Mouse (Mus musculus) adrenal gland, postnatal 25 days (tissue): ENCODE measurements at regions not wholly inside any gene's neighbourhood (a gene's known extent, or its start where the extent isn't known, plus 50 kb on each side); places are given as distances from the start of the nearest gene placed in this dataset.
A peak's percentile ranks its signal among the peaks of the same experiment; 100 is the strongest.
"Not testable (repeated sequence)": the region's sequence is repeated elsewhere in the genome, so short reads cannot be mapped to it uniquely, and the experiment has no call there.

Experiments used
- DNase-seq: peaks from one replicate; pipeline ENCODE4 v3.0.0; 2021; ENCODE audit warnings: mixed read lengths

DNA sequence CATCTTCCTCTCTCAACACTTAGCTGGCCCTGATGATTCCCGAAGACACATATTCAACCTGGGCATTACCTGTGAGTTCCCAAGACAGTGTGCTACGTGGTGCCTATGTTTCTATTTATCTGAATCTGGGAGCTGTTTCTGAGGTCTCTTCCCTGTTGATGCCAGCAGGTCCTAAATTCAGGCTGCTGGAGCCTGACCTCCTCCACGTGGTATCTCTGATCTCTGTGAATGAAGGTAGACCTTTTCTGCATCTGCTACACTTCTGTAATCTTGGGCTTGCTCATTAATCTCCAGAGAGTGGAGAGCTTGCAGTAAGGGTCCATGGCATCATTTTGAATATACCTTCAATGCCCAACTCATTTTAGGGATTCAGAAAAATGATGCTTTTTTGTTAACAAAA is 215.8 kb downstream of the Pten start:
- DNase-seq = no peak

DNA sequence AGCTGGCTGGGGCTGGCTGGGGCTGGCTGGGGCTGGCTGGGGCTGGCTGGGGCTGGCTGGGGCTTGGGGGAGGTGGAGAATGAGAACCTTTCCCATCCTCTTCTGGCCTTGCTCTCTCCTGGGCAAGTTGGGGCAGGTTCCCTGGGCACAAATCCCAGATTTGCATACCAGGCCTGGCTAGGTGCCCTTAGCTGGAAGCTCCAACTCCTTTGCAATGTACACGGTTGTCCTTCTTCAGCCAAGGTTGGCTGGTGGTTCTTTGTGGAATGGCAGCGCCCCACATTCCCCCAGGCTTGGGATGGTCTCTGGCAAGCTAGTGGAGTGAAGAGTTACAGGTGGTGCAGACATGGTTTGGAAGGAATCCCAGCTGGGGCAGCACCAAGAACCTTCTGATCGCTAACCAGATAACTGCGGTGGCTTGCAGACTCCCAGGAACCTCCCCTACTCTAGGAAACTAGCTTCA is 217.5 kb downstream of the Pten start:
- DNase-seq = peak; percentile 30

GRCm38 (mm10) chr19:32975303-32975702 is 218.0 kb downstream of the Pten start:
- no peak for DNase-seq

DNA sequence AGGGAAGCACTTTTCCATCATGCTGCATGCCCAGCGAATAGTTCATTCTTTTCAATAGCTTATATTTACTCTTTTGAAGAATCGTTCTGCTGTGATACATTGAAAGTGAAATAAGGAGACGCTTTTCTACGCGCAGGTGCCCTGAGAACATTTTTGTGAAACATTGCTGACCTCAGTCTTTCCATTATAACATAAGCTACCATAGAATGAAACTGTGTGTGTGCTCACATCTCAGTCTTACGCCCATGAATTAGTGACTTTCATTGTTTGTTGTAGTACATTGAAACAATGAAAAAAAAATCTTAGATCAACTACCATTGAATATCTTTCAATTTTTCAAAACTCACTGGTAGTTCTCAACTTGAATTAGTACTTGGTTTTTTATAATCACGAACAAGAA is 219.2 kb downstream of the Pten start:
- no peak for DNase-seq

- no peak for DNase-seq
Measured at GRCm38 (mm10) chr19:32978037-32978745, 220.9 kb downstream of the Pten start.

GRCm38 (mm10) chr19:32980142-32980541 is 222.8 kb downstream of the Pten start:
- no peak for DNase-seq

GRCm38 (mm10) chr19:32988713-32989112 is 231.4 kb downstream of the Pten start:
- DNase-seq = no peak

DNA sequence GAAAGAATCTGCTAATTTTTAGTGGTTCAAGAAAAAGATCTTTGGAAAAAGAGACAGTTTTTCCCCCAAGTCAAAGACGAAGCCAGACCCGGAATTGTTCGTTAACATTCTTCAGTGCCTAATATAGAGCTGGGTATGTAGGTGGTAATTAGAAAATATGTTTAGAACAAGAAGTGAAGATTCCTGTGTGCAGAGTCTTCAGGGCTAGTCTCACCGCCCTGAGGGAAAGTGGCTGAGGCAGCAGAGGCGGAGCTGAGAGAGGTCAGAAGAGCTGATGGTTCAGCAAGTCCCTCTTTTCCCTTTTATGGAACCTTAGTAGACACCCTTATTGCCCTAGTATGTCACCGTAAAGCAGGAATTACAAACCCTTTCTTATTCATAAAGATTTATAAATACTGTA is 232.0 kb downstream of the Pten start:
- DNase-seq = no peak

DNA sequence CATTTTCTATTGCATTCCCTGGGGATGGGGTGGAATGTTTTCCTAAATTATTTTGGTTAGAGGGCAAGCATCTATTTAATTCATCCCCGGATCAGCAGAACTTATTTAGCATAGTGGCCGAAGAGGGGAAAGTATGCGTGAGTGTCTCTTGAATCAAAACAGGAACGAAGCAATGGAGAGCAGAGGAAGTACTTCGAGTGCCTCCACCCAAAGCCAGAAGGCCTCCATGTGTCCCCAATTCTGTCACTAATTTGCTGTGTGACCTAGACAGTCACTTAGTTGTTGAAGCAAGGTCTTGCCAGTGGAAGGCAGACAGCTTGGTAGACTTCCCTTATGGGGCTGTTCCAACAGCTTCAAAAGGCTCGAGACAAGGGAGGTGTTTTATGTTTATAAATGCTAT is 233.3 kb downstream of the Pten start:
- DNase-seq = no peak

- DNase-seq = no peak
Measured at GRCm38 (mm10) chr19:32998576-32999170, 241.4 kb downstream of the Pten start.

GRCm38 (mm10) chr19:33007582-33007981 is 250.3 kb downstream of the Pten start:
- DNase-seq = no peak

DNA sequence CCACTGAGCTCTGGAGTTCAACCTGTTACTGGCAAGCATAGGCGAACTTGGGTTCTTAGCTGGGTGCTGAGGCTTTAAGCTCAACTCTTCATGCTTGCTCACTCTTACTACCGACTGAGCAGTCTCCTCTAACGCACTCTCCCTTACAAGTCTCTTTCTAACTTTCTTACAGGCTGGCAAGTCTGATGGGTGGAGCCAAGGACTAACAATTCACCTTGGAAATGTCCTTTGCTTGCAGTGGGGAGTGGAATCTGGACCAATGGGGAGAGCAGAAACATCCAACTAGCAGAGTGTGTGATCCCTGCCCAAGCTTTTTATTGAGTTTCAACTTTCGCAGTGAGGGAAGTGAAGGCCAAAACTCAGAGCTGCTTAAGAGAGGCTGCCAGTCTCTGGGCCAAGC is 250.8 kb downstream of the Pten start:
- no peak for DNase-seq

DNA sequence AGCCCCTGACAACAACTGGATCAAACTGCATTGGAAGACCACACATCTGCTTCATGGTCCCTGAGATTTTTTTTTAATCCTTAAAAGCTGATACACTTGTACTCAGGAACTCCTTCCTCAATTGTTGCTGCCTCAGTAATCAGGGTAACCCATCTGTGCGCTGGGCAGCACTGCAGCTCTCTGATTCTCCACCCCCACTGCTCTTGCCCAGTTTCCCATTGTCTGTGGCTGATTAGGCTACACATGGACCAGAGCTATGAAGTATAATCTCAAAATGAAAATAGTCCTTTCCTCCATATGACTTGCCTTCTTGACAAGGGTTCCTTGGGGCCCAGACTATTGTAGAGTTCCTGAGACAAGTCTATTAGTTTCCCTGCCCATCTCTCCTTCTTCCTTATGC is 251.5 kb downstream of the Pten start:
- no peak for DNase-seq

DNA sequence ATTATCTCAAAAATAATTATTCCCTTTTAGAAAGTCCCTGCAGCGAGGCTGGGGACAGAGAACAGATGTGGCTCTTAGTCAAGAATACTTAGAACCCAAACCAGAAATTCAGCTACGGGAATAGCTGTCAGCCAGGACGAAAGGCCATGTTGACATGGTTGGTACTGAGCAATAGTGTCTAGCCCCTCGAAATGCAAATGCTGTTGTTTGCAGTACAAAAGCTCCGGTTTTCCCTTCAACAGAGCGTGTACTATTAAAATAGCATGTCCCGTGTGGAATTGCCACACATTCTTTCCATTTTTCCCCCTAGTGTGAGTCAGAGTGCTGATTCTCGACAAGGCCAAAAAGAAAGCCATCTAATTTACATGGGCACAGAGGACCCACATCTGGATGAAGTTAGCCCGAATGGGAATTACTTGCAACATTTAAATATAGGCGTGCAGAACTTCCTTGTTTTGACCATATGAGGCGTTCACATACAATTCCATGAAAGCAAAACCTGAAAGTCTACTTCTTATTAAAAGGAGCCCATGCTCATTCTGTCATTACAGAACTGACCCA is 253.7 kb downstream of the Pten start:
- no peak for DNase-seq

GRCm38 (mm10) chr19:33014879-33015278 is 257.6 kb downstream of the Pten start:
- DNase-seq = not testable (repeated sequence)

- no peak for DNase-seq
Measured at GRCm38 (mm10) chr19:33021161-33021560, 263.9 kb downstream of the Pten start.

GRCm38 (mm10) chr19:33022839-33023428 is 265.6 kb downstream of the Pten start:
- no peak for DNase-seq

- no peak for DNase-seq
Measured at GRCm38 (mm10) chr19:33029688-33030444, 272.6 kb downstream of the Pten start.

DNA sequence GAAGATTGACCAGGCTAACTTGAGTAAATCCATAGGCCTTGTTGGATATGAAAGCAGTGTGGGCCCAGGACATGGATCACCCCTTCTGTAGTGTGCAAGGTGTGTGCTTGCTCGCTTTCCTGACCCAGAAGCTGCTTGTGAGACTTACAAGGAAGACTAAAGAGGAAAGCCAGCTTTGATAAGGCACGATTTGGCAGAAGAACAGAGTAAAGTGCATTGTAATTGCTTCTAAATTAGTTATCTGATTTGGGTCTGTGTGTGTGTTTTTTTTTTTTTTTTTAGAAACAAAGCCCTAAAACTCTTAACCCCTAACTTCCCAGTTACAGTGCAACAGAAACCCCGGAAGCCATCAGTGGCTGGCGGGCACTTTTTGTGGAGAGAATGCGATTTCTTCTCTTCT is 283.2 kb downstream of the Pten start:
- no peak for DNase-seq

DNA sequence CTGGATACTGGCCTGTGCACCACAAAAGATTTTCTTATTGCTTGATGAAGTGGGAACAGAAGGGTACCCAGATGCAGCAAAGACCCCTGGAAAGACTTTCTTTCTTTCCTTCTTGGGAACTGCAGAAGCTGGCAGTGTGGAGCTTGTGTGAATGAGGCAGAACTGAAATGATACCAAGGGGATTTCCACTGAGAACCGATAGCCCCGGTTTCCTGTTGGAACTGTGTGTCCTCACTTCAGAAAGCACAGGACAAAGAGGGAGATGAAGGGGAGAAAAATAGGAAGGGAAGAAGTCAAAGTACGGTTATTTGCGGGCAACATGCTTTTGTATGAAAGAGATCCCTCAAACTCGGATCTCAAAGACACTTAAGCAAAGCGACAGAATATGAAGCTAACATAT is 283.7 kb downstream of the Pten start:
- DNase-seq = no peak

DNA sequence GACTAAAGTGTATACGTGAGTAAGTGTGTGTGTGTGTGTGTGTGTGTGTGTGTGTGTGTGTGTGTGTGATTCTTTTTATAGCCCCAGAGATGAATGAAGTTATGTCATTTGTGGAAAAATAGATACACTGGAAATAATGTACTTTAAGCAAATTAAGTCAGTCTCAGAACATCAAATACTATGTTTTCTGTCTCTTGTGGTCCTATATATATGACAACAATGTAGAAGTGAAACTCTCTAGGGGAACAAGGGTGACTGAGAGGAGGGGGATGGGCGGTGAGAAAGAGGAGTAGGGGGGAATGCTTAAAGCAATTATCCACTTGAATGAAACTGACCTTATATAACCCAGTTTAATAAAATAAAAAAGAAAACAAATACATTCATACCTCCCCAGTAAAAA is 285.5 kb downstream of the Pten start:
- DNase-seq = no peak

- no peak for DNase-seq
Measured at GRCm38 (mm10) chr19:33043696-33044095, 286.4 kb downstream of the Pten start.
